Mouse (Mus musculus) spleen, adult 2 months (tissue): ENCODE results near the gene Rbm44. TPM values are rescaled to one million over a fixed set of nuclear protein-coding genes. Genes with fewer than 3 reads are reported as not detected.

ENCODE experiments used
- DNase-seq, 2 experiments: peaks; one replicate each; pipeline versions ENCODE4 v3.0.0 to v3.0.0-alpha.2; 2012 to 2021; ENCODE audit warnings: low spot score in 2 of 2, low read depth in 1 of 2
- H3K27ac ChIP-seq: fragments of 200-500 bp; 2 replicates; pipeline ENCODE4 v1.5.1; 2012; ENCODE audit warnings: low read length, inconsistent platforms; ENCODE audit not compliant: insufficient read depth
- H3K27me3 ChIP-seq: fragments of 200-500 bp; 2 replicates; pipeline ENCODE4 v1.6.1; 2012; ENCODE audit warnings: mild to moderate bottlenecking, moderate library complexity, low read length, inconsistent platforms; ENCODE audit not compliant: control insufficient read depth, insufficient read depth
- H3K36me3 ChIP-seq: fragments of 200-500 bp; 2 replicates; pipeline ENCODE4 v1.6.1; 2012; ENCODE audit warnings: mild to moderate bottlenecking, low read length, inconsistent platforms; ENCODE audit not compliant: control insufficient read depth, insufficient read depth
- H3K4me1 ChIP-seq: fragments of 200-500 bp; 2 replicates; pipeline ENCODE4 v1.6.1; 2011; ENCODE audit warnings: inconsistent platforms; ENCODE audit not compliant: control insufficient read depth, insufficient read depth, insufficient read length
- H3K4me3 ChIP-seq: fragments of 200-500 bp; 2 replicates; pipeline ENCODE4 v1.5.1; 2011; ENCODE audit warnings: mild to moderate bottlenecking, inconsistent platforms; ENCODE audit not compliant: insufficient read depth, insufficient read length; ENCODE audit errors: extremely low read depth
- CTCF ChIP-seq: fragments of 200-500 bp; IDR thresholded peaks from 2 replicates; pipeline ENCODE4 v1.5.1; 2011; ENCODE audit warnings: mild to moderate bottlenecking, inconsistent platforms; ENCODE audit not compliant: insufficient read depth, insufficient read length, insufficient replicate concordance; ENCODE audit errors: extremely low read depth
- POLR2A ChIP-seq: fragments of 200-500 bp; IDR thresholded peaks from 2 replicates; pipeline ENCODE4 v1.6.1; 2011; ENCODE audit warnings: low read depth, low read length, inconsistent platforms
- WGBS: fragments of 180-500 bp; shearing (Covaris S2); methylation state at CpG from one replicate; pipeline ENCODE4 v1.1.7; 2018; 5-methylcytosine and 5-hydroxymethylcytosine counted together
- polyA plus RNA-seq: library from polyadenylated mRNA; depleted of rRNA; stranded (reverse); fragments of >200 nt; gene quantifications from 2 replicates; pipeline ENCODE4 v1.2.3, GENCODE M21; 2012

Rbm44 gene
- polyA plus RNA-seq, 1 experiment, result 0.05 TPM

DNA sequence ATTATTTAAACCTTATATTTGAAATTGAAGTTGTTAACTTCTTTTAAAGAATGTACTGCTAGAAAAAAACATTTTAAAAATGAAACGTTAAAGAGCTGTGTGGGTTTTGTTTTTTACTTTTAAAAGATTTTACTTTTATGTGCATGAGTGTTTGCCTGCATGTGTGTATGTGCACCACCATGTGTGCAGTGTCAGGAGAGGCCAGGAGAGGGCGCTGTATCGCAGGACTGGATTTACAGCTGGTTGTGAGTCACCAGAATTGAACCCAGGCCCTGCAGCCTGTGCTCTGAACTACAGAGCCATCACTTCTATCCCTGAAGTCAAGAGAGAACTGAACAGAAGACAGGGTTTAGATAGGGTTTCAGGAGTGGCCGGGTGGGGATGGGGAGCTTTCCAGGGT lies 16.0 kb upstream of the Rbm44 start:
- no peak overlapping the region for H3K4me3 ChIP-seq
- H3K4me1 ChIP-seq, result no peaks in the 10 kb centered on the region
- H3K36me3 ChIP-seq, result peaks cover 41% of the 10 kb centered on the region
- H3K27me3 ChIP-seq, result no peaks in the 10 kb centered on the region
- no peak overlapping the region for H3K27ac ChIP-seq
- WGBS, result 92% methylated on average over 4 of the region's 4 CpGs
- no peak for TF ChIP-seq CTCF
- TF ChIP-seq POLR2A, result no peak
- DNase-seq, result no peak

DNA sequence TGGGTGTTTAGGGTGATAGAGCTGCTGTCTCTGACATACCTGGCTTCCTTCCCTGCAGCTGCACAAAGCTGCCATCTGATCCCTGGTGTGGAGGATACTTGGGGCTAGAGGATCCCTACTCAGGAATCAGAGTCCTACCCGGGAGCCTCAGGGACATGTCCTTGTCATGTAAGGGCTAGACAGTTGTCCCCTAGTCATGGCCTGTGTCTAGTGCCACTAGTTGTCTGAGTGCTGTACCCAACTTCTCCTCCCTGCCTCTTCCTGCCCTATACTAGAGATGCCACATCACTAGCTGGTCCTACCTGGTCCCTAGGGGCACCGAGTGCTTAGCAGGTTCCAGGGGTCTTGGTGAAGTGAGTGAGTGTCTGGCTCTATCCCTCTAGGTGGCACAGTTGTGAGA lies 7.9 kb upstream of the Rbm44 start:
- H3K4me3 ChIP-seq, result no peak overlapping the region
- no peak for DNase-seq

DNA sequence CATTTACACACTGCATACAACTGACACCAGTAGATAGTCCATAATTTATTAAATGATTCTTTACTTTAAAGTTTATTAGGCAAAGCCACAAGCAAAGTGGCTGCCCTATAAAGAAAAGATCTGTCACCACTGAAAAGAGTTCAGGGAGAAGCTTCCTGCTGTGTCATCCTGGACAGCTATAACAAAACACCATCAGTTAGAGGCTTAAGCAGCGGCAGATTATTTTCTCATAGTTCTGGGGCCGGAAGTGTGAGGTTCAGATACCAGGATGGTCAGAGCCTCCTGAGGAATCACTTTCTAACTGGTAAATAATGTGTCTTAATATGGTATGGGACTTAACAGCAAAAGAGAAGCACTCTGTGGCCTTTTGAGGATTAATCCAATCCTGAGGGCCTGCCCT lies 6.6 kb downstream of the Rbm44 start:
- 83% methylated on average over 2 of the region's 2 CpGs for WGBS
- no peak for TF ChIP-seq CTCF
- TF ChIP-seq POLR2A, result no peak
- Histone ChIP-seq H3K36me3 (no peaks in the 10 kb centered on the region), H3K4me3 (no peak overlapping the region), H3K27ac (no peak overlapping the region), H3K4me1 (no peaks in the 10 kb centered on the region; the same call in 1 of the 2 replicates), H3K27me3 (no peaks in the 10 kb centered on the region)
- no peak for DNase-seq

More for the DNA sequence above, 7.9 kb upstream of the Rbm44 start:
- H3K4me1 ChIP-seq, result no peaks in the 10 kb centered on the region
- WGBS, result 81% methylated on average over 2 of the region's 2 CpGs
- H3K27ac ChIP-seq, result no peak overlapping the region
- no peaks in the 10 kb centered on the region for H3K36me3 ChIP-seq
- TF ChIP-seq POLR2A (no peak), CTCF (no peak)
- H3K27me3 ChIP-seq, result no peaks in the 10 kb centered on the region

DNA sequence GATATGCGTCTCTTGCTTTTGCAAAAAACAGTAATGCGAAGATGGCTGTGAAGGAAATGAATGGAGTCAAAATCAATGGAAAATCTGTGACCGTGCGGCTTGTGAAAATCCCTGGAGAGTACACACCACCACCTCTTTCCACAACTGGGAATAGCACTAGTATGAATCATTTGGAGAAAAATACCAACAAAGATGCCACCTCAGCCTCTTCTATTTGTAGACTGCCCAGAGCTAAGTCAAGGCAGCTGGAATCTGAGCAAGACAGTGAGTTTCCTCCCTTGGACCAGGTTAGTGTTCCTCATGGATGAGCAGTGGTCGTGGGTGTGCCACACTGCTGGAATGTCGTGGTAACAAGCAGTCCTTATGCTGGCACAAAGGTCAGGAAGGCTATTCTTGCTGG lies 21.9 kb downstream of the Rbm44 start:
- no peak for DNase-seq
- Histone ChIP-seq H3K27me3 (no peaks in the 10 kb centered on the region), H3K4me3 (no peak overlapping the region), H3K4me1 (no peaks in the 10 kb centered on the region), H3K36me3 (no peaks in the 10 kb centered on the region), H3K27ac (no peak overlapping the region)
- 85% methylated on average over 6 of the region's 6 CpGs for WGBS
- TF ChIP-seq POLR2A (no peak), CTCF (no peak)

DNA sequence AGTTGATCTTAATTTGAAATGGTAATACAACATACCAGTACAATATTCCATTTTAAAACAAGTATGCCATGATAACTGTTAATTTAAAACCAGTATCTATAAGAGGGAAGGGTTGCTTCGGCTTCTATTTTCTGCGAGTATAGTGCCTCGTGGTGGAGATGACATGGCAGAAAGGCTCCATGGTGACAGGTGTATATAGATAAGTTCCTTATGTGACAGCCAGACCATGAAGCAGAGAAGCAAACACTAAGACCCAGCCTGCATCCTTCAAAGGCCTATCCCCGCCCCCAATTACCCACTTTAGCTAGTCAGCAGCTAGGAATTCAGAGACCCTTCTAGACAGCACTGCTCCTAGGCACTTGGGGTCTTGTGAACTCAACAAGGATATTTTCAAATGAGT lies 24.3 kb downstream of the Rbm44 start:
- H3K4me1 ChIP-seq, result no peaks in the 10 kb centered on the region
- H3K27me3 ChIP-seq, result no peaks in the 10 kb centered on the region
- no peak overlapping the region for H3K4me3 ChIP-seq
- H3K27ac ChIP-seq, result no peak overlapping the region
- 69% methylated on average over 4 of the region's 4 CpGs for WGBS
- TF ChIP-seq POLR2A (no peak), CTCF (no peak)
- no peaks in the 10 kb centered on the region for H3K36me3 ChIP-seq
- DNase-seq, result no peak

DNA sequence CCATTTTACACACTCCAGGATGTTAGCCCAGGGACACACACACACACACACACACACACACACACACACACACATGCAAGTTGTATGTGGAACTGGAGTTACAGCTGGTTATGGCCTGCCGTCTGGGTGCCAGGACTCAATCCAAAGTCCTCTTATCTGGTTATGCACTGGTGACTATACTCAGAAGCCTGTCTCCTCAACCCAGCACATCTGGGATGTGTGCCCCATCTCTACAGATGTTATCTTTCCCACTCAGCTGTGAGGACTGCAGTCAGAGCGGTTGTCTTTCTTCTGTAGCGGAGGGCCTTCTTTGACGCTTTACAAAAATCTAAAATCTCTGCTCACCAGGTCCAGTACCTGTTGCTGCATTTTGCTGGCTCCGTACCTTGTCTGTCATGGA lies 29.9 kb downstream of the Rbm44 start:
- Histone ChIP-seq H3K36me3 (no peaks in the 10 kb centered on the region), H3K4me1 (no peaks in the 10 kb centered on the region; the same call in 1 of the 2 replicates), H3K4me3 (no peak overlapping the region), H3K27me3 (no peaks in the 10 kb centered on the region), H3K27ac (no peak overlapping the region)
- no peak for DNase-seq
- 74% methylated on average over 5 of the region's 5 CpGs for WGBS
- no peak for TF ChIP-seq CTCF
- TF ChIP-seq POLR2A, result no peak

DNA sequence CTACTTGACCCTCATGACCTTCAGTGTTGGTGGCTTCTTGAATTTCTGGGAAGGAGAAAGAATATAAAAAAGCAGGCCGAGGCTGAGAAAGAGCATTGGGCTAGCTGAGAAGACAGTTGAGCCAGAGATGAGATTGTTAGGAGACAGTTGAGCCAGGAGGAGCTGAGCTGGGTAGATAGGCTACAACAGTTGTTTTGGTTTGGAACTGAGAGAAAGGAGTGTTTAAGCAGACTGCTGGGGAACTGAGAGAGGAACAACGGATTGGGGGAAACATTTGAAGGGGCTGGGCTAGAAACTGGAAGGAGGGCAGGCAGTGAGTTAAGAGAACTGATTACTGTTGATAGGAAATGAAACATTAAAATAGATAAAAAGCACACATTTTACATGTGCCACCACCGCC lies 31.1 kb downstream of the Rbm44 start:
- Histone ChIP-seq H3K36me3 (no peaks in the 10 kb centered on the region), H3K4me3 (no peak overlapping the region), H3K27me3 (peaks cover 3% of the 10 kb centered on the region; the same call in 1 of the 2 replicates), H3K27ac (no peak overlapping the region), H3K4me1 (peaks cover 4% of the 10 kb centered on the region; the same call in 1 of the 2 replicates)
- 71% methylated on average over 3 of the region's 3 CpGs for WGBS
- TF ChIP-seq POLR2A (no peak), CTCF (no peak)
- DNase-seq, result no peak
